Mouse (Mus musculus) left cerebral cortex, adult 11 months (tissue): Measurements from ENCODE around the gene Hist1h2bg.
A peak's percentile ranks its signal among the peaks of the same experiment; 100 is the strongest.
"Not testable (repeated sequence)": the region's sequence is repeated elsewhere in the genome, so short reads cannot be mapped to it uniquely, and the experiment has no call there.

Source experiments
- DNase-seq: peaks from one replicate; pipeline ENCODE4 v3.0.0; 2022; ENCODE audit warnings: low spot score

The Hist1h2bg gene

DNA sequence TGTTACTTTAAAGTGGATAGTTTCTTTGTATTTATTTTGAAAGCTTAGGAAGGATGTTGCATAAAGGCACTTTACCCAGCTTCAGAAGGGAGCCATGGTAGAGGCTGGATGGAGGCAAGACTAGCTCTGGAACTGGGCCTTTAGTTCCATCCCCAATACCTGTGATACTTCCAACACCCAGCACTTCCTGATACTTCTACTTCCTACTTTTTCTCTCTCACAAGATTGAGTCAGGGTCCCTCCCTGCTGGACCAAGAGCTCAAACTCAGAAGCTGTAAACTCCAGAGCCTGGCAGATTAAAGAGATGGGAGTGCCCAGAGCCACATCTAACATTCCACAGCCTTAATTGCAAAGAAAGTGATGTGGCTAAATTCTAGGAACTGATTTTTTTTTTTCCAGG, 13.1 kb downstream of the Hist1h2bg start:
- DNase-seq = no peak

- no peak for DNase-seq
Observed at GRCm38 (mm10) chr13:23585029-23585441, 13.8 kb downstream of the Hist1h2bg start.

- peak; percentile 85 for DNase-seq
Observed at GRCm38 (mm10) chr13:23585442-23586098, 14.4 kb downstream of the Hist1h2bg start.

DNA sequence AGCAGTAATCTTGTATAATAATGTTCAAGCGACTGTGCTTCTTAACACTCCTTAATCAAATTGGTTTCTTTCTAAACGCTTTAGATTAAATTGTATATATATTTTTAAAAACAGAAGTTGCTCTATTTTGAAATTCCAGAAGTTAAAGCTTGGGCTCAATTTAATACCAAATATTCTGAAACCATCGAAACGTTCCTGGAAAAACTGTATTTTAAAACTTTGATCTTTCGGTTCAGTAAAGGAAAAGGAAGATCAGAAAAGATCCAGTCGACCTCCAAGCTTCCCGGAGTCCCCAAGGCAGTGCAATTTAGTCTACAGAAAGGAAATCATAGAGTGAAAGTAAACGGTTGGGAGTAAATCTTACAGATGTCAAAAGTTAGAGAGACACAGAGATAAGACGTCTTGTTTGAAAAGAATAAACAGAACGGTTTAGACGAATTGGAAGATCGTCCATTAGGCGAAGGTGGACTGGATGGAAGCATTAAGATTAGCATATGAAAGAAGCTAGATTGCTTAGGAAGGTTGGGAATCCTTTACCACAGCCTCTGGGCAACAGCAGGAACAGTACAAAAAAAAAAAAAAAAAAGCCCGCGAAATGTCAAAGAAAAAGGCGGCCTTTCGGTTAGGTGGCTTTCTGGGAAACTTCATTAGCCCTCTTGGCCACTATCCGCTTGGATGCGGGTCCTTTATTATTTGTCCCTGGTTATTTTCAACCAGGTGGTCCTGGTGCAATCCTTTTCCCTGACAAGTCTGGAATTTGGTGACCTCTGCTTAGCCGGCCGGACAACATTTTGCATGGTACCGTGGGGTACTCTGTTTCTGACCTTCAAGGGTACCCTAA, 15.1 kb downstream of the Hist1h2bg start:
- no peak for DNase-seq

GRCm38 (mm10) chr13:23586940-23587225, 15.7 kb downstream of the Hist1h2bg start:
- no peak for DNase-seq

GRCm38 (mm10) chr13:23591206-23591605, 20.0 kb downstream of the Hist1h2bg start:
- DNase-seq = no peak

- not testable (repeated sequence) for DNase-seq
Observed at GRCm38 (mm10) chr13:23591886-23592285, 20.7 kb downstream of the Hist1h2bg start.

GRCm38 (mm10) chr13:23592614-23593013, 21.4 kb downstream of the Hist1h2bg start:
- DNase-seq = no peak

GRCm38 (mm10) chr13:23593051-23593770, 22.0 kb downstream of the Hist1h2bg start:
- no peak for DNase-seq

DNA sequence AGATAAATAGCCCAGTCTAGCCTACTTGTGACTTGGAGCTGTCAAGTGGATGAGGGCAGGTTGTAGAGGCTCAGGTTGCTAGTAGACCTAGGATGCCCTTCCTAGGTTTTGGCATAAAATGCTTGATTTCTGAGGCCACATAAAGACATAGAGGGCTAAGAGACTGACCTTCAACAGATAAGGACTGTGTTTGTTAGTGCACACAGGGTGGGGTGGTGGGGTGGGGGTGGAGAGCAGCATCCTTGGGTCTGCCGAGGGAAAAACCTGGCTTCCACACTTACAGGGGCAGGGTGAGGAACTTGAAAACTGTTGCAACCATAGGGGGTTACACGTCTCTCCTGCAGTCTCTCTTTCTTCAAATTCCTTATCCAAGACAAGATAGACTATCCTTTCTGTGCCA, 24.0 kb downstream of the Hist1h2bg start:
- DNase-seq = no peak

DNA sequence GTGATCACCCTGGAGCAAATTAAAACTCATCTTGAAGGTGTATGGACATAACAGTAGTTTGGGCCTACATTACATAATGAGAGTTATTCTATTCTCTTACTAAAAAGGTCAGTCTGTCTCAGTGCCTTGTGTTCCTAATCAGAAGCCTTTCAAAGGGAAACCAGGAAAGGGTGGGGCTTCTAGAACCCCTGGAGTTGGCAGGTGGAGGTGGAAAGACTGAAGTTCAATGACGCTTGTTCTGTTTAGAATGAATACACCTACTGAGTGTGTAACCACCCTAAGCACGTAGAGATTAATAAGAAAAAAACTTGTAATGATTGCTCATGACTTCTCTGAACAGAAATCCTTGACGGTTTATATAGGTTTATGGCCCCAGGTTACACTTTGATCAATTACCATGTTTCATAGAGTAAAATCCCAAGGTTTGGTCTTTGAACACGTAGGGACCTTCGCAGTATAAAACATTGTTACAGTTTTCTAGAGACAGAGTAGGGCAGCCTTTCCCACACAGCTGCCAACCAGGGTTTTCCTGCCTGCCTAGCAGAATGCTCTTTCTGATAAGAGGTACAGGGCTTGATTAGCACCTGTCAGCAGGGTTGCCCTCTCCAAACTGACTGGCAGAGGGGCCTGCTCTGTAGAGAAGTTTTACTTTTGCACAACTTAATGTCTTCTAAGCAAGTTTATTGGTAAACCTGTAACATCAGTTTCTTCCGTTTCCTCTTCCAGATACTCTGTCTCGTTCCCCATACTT, 24.6 kb downstream of the Hist1h2bg start:
- DNase-seq = no peak

DNA sequence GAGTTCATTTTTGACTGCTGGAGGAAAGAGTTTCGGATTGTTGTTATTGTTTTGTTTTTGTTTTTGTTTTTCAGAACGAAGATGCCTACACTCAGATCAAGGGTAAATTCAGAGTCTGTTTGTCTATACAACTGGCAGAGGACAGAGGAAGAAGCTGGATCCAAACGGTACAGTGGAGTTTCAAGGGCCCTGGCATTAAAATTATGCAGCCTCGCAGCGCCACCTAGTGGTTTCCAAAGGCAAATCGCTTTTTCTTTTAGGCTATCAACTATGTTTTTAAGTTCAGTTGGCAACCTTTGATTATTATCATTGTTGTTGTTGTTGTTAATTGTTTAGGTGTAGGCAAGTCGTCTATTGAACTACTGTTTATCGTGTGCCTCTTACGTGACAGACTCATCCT, 26.8 kb downstream of the Hist1h2bg start:
- DNase-seq = no peak

- DNase-seq = no peak
Observed at GRCm38 (mm10) chr13:23603182-23603699, 32.0 kb downstream of the Hist1h2bg start.

- no peak for DNase-seq
Observed at GRCm38 (mm10) chr13:23604452-23604851, 33.3 kb downstream of the Hist1h2bg start.

DNA sequence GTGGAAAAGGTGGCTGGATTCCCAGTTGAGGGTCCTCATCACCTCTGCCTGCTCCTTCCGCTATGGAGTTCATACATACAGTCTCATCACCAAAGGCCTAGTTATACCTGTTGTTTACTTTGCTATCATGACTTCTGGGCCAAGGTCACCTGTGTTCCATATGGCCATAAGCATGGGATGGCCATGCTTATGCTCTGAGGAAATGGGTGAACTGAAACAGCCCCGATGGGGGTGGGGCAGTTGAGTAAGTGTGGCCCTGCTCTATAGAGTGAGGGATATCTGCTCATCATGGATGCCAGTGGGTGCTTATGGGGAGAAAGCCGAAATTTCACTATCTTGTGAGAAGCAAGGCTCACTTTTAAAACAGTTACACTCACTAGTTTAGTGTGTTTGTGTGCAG, 33.9 kb downstream of the Hist1h2bg start:
- DNase-seq = no peak

DNA sequence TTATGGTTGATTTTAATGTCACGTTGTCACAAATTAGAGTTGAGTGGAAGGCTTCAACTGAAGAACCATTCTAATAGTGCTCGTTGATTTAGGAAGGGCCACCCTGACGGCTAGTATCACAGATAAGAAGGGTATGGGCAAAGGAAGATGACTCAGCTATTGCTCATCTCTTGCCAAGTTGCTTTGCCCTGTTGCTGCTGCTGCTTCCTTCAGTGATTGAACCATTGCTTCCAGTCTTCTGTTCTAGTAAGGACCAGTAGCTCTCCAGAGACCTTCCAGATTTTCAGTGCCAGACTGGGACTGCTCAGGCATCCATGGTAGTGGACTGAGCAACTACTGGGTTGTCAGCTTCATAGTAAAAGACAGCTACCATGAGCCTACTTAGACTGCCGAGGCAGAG, 38.0 kb downstream of the Hist1h2bg start:
- no peak for DNase-seq

- DNase-seq = no peak
Observed at GRCm38 (mm10) chr13:23609844-23610243, 38.6 kb downstream of the Hist1h2bg start.

DNA sequence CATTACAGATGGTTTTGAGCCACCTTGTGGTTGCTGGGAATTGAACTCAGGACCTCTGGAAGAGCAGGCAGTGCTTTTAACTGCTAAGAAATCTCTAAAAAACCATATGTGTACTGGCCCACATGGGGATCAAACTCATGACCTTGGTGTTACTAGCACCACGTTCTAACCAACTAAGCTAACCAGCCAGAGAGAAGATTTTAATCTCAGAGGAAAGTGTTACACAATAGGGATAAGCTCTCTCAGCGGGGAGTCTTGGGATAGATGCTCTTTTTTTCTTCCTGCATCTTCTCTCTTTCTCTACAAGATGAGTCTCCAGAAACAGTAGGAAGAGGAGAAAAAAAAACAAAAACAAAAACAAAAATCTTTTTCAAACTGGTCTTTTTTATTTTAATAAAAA, 39.2 kb downstream of the Hist1h2bg start:
- DNase-seq = no peak

DNA sequence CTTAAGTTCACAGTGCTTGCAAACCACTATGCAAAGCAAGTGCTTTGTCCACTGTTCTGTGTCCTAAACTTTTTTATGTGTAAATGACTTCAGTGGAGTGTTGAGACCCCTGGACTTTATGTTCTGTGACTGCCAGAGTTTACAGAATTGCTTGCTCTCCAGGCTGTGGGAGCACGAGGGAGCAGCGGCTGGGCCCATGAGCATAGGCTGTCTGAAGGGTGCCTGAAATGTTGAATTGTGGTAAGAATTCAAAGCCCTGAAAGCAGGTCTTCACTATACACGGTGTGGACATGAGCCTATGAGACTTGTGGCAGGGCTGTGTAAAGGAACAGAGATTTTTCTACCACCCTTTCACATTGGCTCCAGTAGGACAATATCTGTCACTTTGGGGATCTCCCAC, 40.4 kb downstream of the Hist1h2bg start:
- no peak for DNase-seq

GRCm38 (mm10) chr13:23620056-23620732, 49.0 kb downstream of the Hist1h2bg start:
- no peak for DNase-seq

GRCm38 (mm10) chr13:23620733-23621531, 49.7 kb downstream of the Hist1h2bg start, which contains the start of gene Hist1h2be:
Hist1h2be (minus strand) TSS chr13:23621124.
- peak; percentile 78 for DNase-seq
